Mouse (Mus musculus) layer of hippocampus, adult 9-11 months (tissue): Measurements from ENCODE around the gene Rsad1.
A peak's percentile ranks its signal among the peaks of the same experiment; 100 is the strongest.

Source experiments
- DNase-seq: peaks from one replicate; pipeline ENCODE4 v3.0.0; 2022

The Rsad1 gene

DNA sequence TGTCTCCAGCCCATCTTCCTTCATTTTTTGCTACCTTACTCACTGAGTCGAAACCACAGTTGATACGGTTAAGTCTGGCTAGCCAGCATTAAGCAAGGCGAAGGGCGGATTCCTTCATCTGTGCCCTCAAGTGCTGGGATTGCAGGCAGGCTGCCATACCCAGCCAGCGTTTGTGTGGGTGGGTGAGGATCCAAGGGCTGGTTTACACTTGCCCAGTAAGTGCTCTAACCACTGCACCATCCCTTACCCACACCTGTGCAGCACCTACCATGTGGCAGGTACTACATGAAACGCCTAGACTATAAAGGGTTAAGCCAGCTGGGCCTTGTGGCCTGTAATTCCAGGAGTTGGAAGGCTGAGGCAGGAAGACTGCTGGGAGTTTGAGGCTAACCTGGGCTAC is 1.8 kb downstream of the Rsad1 start:
- no peak for DNase-seq

- no peak for DNase-seq
Observed at GRCm38 (mm10) chr11:94546381-94546780, 2.7 kb downstream of the Rsad1 start.

DNA sequence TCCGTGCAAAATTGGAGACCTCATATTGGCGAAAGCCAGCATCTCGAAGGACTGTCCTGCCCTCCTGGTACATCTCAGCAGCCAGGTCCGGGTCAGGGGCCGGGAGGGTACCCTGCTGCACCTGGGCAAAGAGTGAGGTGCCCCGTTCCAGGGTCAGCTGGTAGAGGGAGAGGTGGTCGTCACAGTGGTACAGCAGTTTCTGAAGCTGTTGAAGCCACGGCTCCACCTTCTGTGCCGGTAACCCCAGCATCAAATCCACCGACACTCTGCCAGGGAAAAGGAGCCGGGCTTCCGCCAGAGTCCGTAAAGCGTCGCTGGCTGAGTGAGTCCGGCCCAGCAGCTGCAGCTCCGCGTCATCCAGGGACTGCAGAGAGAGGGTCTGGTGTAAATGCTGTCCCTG is 4.6 kb downstream of the Rsad1 start:
- no peak for DNase-seq

DNA sequence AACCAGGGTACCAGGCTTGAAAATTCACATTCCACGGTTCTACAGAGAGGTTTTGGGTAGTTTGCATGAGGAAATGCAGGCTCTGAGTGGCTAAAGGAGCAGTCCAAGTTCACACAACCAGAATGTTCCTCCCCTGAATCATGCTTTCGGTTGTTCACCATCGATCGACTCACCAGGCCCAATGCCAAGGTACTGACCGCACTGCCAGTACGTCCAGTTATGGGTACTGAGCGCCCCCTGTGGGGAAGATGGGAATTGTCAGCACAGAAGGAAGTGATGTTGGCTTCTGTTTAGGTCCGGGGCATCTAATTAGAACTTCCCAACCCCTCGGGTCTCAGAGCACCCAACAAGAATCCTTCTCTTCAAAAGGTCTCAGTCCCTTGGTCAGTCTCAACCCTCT is 5.1 kb downstream of the Rsad1 start:
- DNase-seq, result peak; percentile 94

DNA sequence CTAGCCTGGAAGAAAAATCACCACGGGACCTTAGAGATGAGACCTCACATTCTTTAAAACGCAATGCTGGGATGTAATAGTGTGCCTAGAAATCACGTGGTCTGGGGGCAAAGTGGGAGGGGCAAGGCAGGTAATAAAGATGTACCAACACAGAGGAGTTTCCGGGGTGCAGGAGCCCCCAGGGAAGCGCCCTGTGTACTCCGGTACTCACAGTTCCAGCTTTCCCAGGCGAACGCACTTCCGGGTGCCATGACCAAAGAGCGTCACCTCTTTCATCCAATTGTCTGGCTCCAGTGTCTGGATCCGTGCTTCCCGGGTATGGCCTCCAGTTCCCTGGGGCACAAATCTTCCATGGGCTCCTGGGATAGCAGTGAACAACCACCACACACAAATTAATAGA is 5.7 kb downstream of the Rsad1 start:
- DNase-seq, result no peak

DNA sequence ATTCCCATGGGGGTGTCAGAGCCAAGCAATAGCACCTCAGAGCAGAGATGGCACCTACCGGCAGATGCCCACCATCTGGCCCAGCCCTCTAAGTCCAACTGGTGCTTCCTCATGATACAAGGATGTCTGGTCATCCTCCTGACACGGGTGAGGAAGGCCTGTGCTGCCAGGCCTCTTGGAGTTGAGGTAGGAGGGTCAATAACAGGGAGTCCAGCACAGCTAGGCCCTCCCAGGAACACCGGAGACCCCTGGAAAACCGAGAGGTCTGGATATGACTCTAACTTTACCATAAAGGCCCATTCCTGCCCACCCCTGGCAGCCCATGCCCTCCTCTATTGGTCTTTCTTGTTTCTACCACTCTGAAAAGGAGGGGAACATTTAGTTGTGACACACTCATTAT is 6.7 kb downstream of the Rsad1 start:
- DNase-seq, result no peak

DNA sequence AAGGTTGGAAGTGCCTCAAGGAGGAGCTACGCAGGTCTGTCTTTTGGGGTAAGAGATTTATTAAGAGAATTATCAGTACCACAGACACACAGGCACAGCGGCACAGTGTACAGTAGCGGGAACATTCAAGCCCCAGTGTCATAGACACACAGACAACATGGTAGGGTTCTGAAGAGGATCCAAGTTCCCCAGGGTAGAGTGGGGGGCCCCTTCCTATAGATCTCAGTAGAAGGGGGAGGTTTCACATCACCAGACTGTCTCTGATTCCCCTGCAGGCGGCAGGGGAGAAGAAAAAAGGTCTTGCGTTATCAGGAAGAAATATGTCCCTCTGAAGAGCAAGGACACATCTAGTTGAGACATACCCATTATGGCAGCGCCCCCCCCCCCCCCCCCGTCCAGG is 9.3 kb downstream of the Rsad1 start:
- DNase-seq, result no peak

DNA sequence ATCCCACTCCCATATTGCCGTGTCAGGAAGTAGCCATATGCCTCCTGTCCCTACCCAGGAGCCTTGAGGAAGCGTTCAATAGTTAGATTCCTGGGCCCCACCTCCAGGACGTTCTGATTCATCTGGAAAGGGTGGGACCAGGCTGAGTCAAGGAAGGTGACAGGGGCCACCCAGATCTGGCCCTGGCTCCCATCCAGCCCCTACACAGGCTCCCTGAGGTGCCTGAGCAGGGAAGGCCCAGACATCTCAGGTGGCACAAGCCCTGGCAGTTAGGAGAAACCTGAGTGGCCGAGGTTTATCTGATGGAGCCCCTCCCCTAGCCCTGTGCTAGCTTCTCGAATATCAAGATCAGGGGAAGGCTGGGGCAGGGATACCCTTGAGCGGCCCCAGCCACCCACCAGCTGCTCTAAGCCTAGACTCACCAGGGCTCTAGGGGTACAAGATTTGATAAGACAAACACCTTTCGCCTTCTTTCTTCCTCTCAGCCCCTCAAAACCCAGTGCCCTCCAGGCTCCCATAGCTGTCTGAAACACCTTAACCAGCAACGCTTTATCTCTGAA is 10.2 kb downstream of the Rsad1 start:
- DNase-seq, result no peak

DNA sequence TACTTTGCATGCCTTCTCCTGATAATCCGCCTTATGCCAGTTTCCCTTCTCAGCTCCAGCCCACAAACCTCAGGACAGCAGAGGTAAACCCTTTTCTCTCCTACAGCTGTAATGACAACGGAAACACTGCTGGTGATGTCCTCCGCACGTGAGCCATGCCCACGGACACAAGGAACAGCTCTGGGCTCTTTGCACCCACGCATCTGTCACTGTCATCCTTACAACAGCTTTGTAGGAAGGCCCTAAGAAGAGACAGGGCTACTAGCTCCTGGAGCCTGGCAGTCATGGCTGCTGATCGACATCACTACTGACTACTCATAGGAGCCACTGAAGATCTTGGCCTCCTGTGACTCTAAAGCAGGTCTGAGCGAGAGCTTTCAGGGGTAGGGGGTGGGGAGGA is 15.9 kb downstream of the Rsad1 start:
- DNase-seq, result no peak

GRCm38 (mm10) chr11:94528879-94529278 is 20.2 kb downstream of the Rsad1 start:
- DNase-seq, result no peak

DNA sequence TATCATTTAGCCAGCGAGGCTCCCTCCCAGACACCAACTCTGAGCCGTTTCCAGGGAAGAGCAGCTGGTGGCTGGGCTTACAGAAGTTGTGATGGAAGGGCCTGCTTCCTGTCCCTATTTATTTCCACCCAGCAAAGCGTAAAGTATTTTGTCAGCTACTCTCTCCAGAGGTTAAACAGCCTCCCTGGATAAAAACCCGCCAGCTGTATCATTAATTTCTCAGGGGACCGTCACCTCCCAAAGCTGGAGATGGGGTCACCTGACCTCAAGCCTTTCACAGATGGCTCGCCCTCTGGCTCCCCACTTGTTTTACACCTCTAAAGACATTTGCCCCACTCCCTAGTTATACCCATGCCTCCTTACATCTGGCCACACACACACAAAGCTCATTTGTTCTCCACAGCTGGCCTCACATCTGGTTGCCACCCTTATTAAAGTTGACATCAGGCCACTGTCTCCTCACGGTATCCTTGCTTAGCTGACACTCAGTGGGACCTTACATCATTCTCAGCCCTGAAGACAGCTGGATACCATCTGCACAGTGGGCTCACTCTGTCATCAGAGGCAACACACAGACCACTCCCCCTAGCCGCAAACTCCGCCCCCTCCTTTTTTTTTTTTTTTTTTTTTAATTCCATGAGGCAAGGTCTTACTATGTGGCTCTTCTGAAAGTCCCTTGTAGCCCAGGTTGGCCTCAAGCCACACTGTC is 22.7 kb downstream of the Rsad1 start:
- DNase-seq, result no peak

DNA sequence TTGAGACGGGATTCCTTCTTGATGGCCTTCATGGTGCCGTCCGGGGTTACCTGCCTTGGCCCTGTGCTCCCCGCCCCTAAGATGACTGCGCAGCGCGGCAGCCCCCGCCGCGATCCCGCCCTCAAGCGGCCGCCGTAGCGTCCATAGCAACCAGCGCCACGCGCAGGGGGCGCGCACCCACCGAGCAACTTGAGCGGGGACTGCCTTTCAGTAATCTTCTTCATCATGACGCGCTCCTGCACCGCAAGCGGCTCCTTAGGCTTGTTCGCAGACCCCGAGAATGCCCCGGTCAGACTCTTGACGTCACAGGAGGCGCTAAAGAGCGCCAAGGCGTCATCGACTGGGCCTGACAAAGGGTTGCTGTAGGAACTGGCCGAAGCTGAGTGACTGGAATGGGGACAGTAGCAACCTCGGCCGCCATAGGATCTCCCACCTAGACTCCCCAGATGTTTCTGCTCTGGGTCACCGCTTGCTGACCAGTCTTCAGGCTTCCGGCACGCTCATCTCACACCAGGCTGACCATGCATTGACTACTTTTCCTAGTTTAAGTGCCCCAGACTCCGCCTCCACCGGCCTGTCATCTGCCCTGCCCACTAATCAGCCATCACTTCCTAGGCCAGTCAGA is 27.7 kb downstream of the Rsad1 start, which contains the start of gene Mycbpap:
Gene Mycbpap, minus strand, starts transcription at position 524 of the 625 bp plus-strand sequence.
- peak; percentile 28 for DNase-seq

DNA sequence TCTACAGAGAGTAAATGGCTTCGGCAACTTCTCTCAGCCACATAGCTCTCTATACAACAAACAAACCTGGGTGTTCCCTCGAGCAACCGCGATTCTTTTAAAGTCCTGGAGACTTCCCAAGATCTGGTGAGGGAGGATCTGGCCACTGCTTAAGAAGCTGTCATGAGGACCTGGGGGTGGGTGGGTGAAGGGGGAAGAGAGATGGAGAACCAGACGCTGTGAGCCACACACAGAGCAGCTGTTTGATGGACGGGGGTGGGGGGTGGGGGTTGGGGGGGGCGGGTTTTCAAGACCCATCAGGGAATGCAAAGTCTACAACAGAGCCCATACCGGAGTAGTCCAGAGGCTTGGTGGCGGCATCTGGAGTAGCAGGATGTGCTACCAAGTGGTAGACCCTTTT is 35.6 kb downstream of the Rsad1 start:
- no peak for DNase-seq

DNA sequence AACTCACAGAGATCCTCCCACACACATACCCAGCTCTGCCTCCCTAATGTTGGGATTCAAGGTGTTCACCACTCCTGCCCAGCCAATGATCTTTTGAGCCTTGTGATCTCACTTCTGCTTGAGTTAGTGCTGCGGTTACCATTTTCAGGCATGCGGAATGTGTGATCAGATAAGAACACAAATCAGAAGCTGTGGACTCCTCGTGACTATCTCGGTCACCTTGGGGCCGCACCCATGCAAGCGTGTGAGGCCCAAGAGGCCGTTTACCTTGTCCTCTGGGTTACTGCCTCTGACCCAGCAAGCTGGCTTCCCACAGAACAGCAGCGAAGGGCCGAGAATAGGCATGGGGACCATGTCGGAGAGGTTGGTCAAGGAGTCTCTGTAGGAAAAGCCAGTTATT is 40.1 kb downstream of the Rsad1 start:
- DNase-seq, result no peak

GRCm38 (mm10) chr11:94501482-94501881 is 47.6 kb downstream of the Rsad1 start:
- no peak for DNase-seq

DNA sequence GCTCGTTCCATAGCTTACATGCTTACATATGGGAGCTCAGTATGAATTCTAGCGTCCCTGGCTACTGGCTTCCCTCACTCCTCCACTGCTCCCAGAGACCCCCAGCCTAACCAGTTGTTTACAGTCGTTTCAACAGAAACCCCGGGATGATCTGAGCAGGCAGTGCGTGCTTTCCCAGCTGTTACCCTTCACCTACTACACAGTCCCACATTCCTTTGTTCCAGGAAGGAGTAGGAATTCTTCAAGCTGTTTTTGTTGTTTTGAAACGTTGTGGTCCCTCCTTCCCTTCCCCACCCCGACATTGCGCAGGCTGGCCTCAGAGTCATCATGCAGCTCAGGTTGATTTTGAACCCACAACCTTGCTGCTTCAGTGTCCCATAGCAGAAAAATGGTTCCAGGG is 48.7 kb downstream of the Rsad1 start:
- DNase-seq, result no peak

DNA sequence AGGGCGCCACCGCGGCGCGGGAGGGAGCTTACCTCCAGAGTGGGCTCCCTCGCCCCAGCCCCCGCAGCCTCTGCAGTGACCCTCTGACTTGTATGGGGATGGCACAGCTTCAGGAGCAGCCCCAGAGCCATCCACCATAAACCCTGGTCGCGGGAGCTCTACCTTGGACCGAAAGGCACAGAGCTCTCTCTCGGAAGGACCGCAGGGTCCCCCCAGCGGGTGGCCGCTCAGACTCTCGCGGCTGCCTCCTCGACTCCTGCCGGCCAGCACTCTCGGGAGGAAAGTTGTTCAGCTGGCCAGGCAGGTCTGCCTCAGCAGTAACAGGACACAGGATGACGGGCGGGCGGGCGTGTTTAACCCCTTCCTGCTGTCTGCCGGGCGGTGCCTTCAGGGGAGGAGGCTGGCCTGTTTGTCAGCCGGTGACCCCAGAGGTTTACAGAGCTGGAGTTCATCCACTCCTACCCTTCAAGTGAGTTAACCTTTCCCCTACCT is 49.3 kb downstream of the Rsad1 start, which contains the start of gene Epn3:
Gene Epn3, minus strand, starts transcription at position 314 of the 492 bp plus-strand sequence.
- no peak for DNase-seq

DNA sequence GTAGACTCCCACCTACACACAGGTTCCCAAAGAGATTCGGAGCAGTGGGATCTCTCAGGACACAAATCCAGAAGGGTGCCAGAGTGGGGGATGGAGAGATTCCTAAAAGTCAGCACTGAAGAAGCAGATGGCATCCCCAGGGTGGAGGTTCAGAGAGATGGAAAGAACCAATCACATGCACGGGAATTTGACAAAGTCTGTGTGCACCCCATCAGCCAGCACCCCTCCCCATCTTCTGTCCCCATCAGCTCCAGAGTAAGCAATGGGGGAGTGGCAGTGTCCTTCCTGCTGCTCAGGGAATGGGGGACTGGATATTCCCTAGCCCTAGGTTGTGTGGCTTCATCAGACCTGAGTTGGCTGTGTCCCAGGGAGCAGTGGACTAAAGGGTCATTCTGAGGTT is 50.0 kb downstream of the Rsad1 start:
- DNase-seq, result peak; percentile 58

- peak; percentile 52 for DNase-seq
Observed at GRCm38 (mm10) chr11:94498093-94498996, 50.7 kb downstream of the Rsad1 start.

- DNase-seq, result no peak
Observed at GRCm38 (mm10) chr11:94495415-94495814, 53.6 kb downstream of the Rsad1 start.

DNA sequence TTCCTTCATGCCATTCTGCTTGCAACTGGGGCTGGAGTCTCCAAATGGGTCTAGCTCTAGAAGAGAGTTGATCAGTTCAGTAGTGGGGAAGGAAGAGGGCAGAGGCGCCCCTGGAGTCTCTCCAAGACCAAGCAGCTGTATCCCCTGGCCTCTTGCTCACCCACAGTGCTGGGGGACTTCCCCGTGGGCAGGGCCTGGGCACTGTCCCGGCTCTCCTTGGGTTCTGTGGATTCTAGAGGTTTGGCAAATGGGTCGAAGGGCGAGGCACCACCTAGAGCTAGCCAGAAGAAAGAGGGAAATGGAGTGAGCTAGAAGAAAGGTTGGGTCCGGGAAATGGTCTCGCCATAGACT is 57.3 kb downstream of the Rsad1 start:
- DNase-seq, result no peak

GRCm38 (mm10) chr11:94491035-94491748 is 57.9 kb downstream of the Rsad1 start:
- DNase-seq, result no peak
